Mouse (Mus musculus) forebrain, embryonic 14.5 days (tissue): ENCODE measurements around the gene Pde4d. TPM values are rescaled to one million over a fixed set of nuclear protein-coding genes. Genes with fewer than 3 reads are reported as not detected.

Experiments
- ATAC-seq: fragments of 200-750 bp; cut with Nextera tagmentation; 2 replicates; pipeline ENCODE4 v1.8.0; 2017; ENCODE audit warnings: mild to moderate bottlenecking, moderate library complexity
- DNase-seq: peaks from one replicate; pipeline ENCODE4 v3.0.0-alpha.2; 2015; ENCODE audit warnings: low spot score
- H3K27ac ChIP-seq: fragments of 300-500 bp; sonication (generic); 2 replicates; pipeline ENCODE4 v1.5.1; 2014; ENCODE audit warnings: low read depth, mild to moderate bottlenecking, control low read depth, low read length, moderate library complexity
- H3K27me3 ChIP-seq: fragments of 300-500 bp; sonication (generic); replicated peaks from 2 replicates; pipeline ENCODE4 v1.6.1; 2014; ENCODE audit warnings: low read length, control low read depth, mixed read lengths; ENCODE audit not compliant: control insufficient read depth, insufficient read depth
- H3K36me3 ChIP-seq: fragments of 300-500 bp; sonication (generic); 2 replicates; pipeline ENCODE4 v1.6.1; 2014; ENCODE audit warnings: low read length, control low read depth; ENCODE audit not compliant: control insufficient read depth, insufficient read depth
- H3K4me1 ChIP-seq: fragments of 300-500 bp; sonication (generic); 2 replicates; pipeline ENCODE4 v1.6.1; 2014; ENCODE audit warnings: antibody characterized with exemption, low read length, control low read depth; ENCODE audit not compliant: control insufficient read depth, insufficient read depth
- H3K4me2 ChIP-seq: fragments of 300-500 bp; sonication (generic); 2 replicates; pipeline ENCODE4 v1.6.1; 2014; ENCODE audit warnings: mild to moderate bottlenecking, control low read depth, low read length
- H3K4me3 ChIP-seq: fragments of 300-500 bp; sonication (generic); 2 replicates; pipeline ENCODE4 v1.5.1; 2014; ENCODE audit warnings: low read depth, low read length, control low read depth
- H3K9ac ChIP-seq: fragments of 300-500 bp; sonication (generic); 2 replicates; pipeline ENCODE4 v1.6.1; 2014; ENCODE audit warnings: mild to moderate bottlenecking, low read length, control low read depth, moderate library complexity
- H3K9me3 ChIP-seq: fragments of 300-500 bp; sonication (generic); replicated peaks from 2 replicates; pipeline ENCODE4 v1.6.1; 2016; ENCODE audit warnings: low read length, control low read depth, mixed read lengths; ENCODE audit not compliant: control insufficient read depth
- WGBS: fragments of 180-500 bp; shearing (Covaris S2); extraction: QIAGEN DNeasy Blood & Tissue Kit; methylation state at CpG from one replicate; pipeline ENCODE4 v1.1.7; 2014; 5-methylcytosine and 5-hydroxymethylcytosine counted together
- polyA plus RNA-seq: library from polyadenylated mRNA; unstranded; fragments of >200 nt; fragmentation: Nextera tagmentation; extraction: Ambion mirVana; gene quantifications from 2 replicates; pipeline ENCODE4 v1.2.1, GENCODE M21; 2014

Pde4d gene
- polyA plus RNA-seq, 1 experiment from 2014 or later = 13.7 TPM

GRCm38 (mm10) chr13:108952911-108953310, 503.2 kb downstream of the Pde4d start:
- WGBS = 96% methylated on average over 1 of the region's 1 CpGs
- H3K27me3 ChIP-seq = no peaks in the 10 kb centered on the region
- H3K4me3 ChIP-seq = no peak overlapping the region
- no peaks in the 10 kb centered on the region for H3K9me3 ChIP-seq
- ATAC-seq = no peak
- H3K9ac ChIP-seq = no peak overlapping the region
- H3K36me3 ChIP-seq = no peaks in the 10 kb centered on the region
- DNase-seq = no peak
- no peak overlapping the region for H3K27ac ChIP-seq
- H3K4me1 ChIP-seq = no peaks in the 10 kb centered on the region
- H3K4me2 ChIP-seq = no peak overlapping the region

GRCm38 (mm10) chr13:108956059-108956458, 506.3 kb downstream of the Pde4d start:
- Histone ChIP-seq H3K27ac (no peak overlapping the region), H3K4me3 (no peak overlapping the region), H3K4me1 (no peaks in the 10 kb centered on the region), H3K36me3 (no peaks in the 10 kb centered on the region), H3K9ac (no peak overlapping the region), H3K4me2 (no peak overlapping the region), H3K9me3 (no peaks in the 10 kb centered on the region), H3K27me3 (no peaks in the 10 kb centered on the region)
- DNase-seq (no peak), ATAC-seq (no peak)
- 86% methylated on average over 4 of the region's 4 CpGs for WGBS

GRCm38 (mm10) chr13:108964056-108964455, 514.3 kb downstream of the Pde4d start:
- Histone ChIP-seq H3K4me2 (no peak overlapping the region), H3K4me3 (no peak overlapping the region), H3K27ac (no peak overlapping the region), H3K9ac (no peak overlapping the region), H3K27me3 (no peaks in the 10 kb centered on the region), H3K9me3 (no peaks in the 10 kb centered on the region), H3K4me1 (no peaks in the 10 kb centered on the region), H3K36me3 (no peaks in the 10 kb centered on the region)
- WGBS = 87% methylated on average over 2 of the region's 2 CpGs
- DNase-seq (no peak), ATAC-seq (no peak)

GRCm38 (mm10) chr13:108981144-108981543, 531.4 kb downstream of the Pde4d start:
- no peak for ATAC-seq
- DNase-seq = no peak

GRCm38 (mm10) chr13:108998739-108999138, 549.0 kb downstream of the Pde4d start:
- no peak overlapping the region for H3K27ac ChIP-seq
- no peak overlapping the region for H3K4me3 ChIP-seq
- H3K27me3 ChIP-seq = no peaks in the 10 kb centered on the region
- WGBS = 17% methylated on average over 2 of the region's 2 CpGs
- no peaks in the 10 kb centered on the region; the same call in 1 of the 2 replicates for H3K4me1 ChIP-seq
- H3K9me3 ChIP-seq = no peaks in the 10 kb centered on the region
- no peaks in the 10 kb centered on the region for H3K36me3 ChIP-seq
- ATAC-seq (peak; percentile 20), DNase-seq (peak; percentile 17)
- no peak overlapping the region for H3K9ac ChIP-seq
- no peak overlapping the region for H3K4me2 ChIP-seq

More at GRCm38 (mm10) chr13:108981144-108981543, 531.4 kb downstream of the Pde4d start:
- no peaks in the 10 kb centered on the region for H3K27me3 ChIP-seq
- no peak overlapping the region for H3K4me2 ChIP-seq
- H3K9ac ChIP-seq = no peak overlapping the region
- H3K4me3 ChIP-seq = no peak overlapping the region
- no peaks in the 10 kb centered on the region for H3K4me1 ChIP-seq
- WGBS = 97% methylated on average over 1 of the region's 1 CpGs
- H3K36me3 ChIP-seq = no peaks in the 10 kb centered on the region
- H3K9me3 ChIP-seq = no peaks in the 10 kb centered on the region
- H3K27ac ChIP-seq = no peak overlapping the region

GRCm38 (mm10) chr13:109024703-109025102, 575.0 kb downstream of the Pde4d start:
- no peak overlapping the region for H3K4me2 ChIP-seq
- H3K27ac ChIP-seq = no peak overlapping the region
- no peaks in the 10 kb centered on the region for H3K4me1 ChIP-seq
- H3K27me3 ChIP-seq = no peaks in the 10 kb centered on the region
- H3K36me3 ChIP-seq = no peaks in the 10 kb centered on the region
- H3K9ac ChIP-seq = no peak overlapping the region
- WGBS = 15% methylated on average over 1 of the region's 1 CpGs
- H3K4me3 ChIP-seq = no peak overlapping the region
- DNase-seq = peak; percentile 48
- H3K9me3 ChIP-seq = no peaks in the 10 kb centered on the region
- no peak for ATAC-seq

GRCm38 (mm10) chr13:109047126-109047525, 597.4 kb downstream of the Pde4d start:
- Histone ChIP-seq H3K36me3 (no peaks in the 10 kb centered on the region), H3K9me3 (no peaks in the 10 kb centered on the region), H3K4me2 (no peak overlapping the region), H3K27me3 (no peaks in the 10 kb centered on the region), H3K4me3 (no peak overlapping the region), H3K9ac (no peak overlapping the region), H3K27ac (no peak overlapping the region), H3K4me1 (no peaks in the 10 kb centered on the region)
- ATAC-seq (peak; percentile 54; the same call in 1 of the 2 replicates), DNase-seq (peak; percentile 57)
- WGBS = 51% methylated on average over 7 of the region's 7 CpGs

- Histone ChIP-seq H3K27ac (peak overlapping the region; percentile 73), H3K4me3 (no peak overlapping the region), H3K4me1 (peaks cover 8% of the 10 kb centered on the region; the same call in 1 of the 2 replicates), H3K27me3 (no peaks in the 10 kb centered on the region), H3K4me2 (peak overlapping the region; percentile 39), H3K36me3 (no peaks in the 10 kb centered on the region), H3K9me3 (no peaks in the 10 kb centered on the region), H3K9ac (no peak overlapping the region)
- DNase-seq (no peak), ATAC-seq (peak; percentile 40)
- WGBS = 46% methylated on average over 2 of the region's 2 CpGs
Measured at GRCm38 (mm10) chr13:109052805-109053204, 603.1 kb downstream of the Pde4d start.

- peak; percentile 96 for DNase-seq
Measured at GRCm38 (mm10) chr13:109053242-109054018, 603.7 kb downstream of the Pde4d start.

More at GRCm38 (mm10) chr13:109053242-109054018, 603.7 kb downstream of the Pde4d start:
- H3K27me3 ChIP-seq = no peaks in the 10 kb centered on the region
- H3K27ac ChIP-seq = peak overlapping the region; percentile 73
- peak overlapping the region; percentile 39 for H3K4me2 ChIP-seq
- H3K9ac ChIP-seq = no peak overlapping the region
- H3K4me3 ChIP-seq = no peak overlapping the region
- H3K9me3 ChIP-seq = no peaks in the 10 kb centered on the region
- H3K36me3 ChIP-seq = no peaks in the 10 kb centered on the region
- H3K4me1 ChIP-seq = peaks cover 8% of the 10 kb centered on the region; the same call in 1 of the 2 replicates
- WGBS = 25% methylated on average over 10 of the region's 10 CpGs
- peak; percentile 95 for ATAC-seq
